ENCODE assay signal across 10 mouse cellular contexts in genomic region chr13:117198402-117199083, GRCm38 (mm10). TPM values are rescaled to one million over a fixed set of nuclear protein-coding genes. Genes with fewer than 3 reads are reported as not detected.
DNase-seq lines count a peak whose midpoint lies in the region; ATAC-seq and TF ChIP-seq lines count a peak whose summit lies in the region.
"Had no signal": no experiment of that assay in that cellular context is flagged by ENCODE, and none has a peak within 500 bp of the region (broad histone marks: within the 10 kb centered on the region; RNA-seq: fewer than 3 reads in every experiment).

No protein-coding gene starts in this region.

- WGBS in liver, postnatal 0 days (ENCODE audit: insufficient replicate concordance), result 84% methylated on average over 7 of the region's 7 CpGs

- TF ChIP-seq EP300 in ES-Bruce4 (IDR thresholded peaks at IDR 0.05; ENCODE audit: insufficient read depth, low read depth, low read length), result no peak
- no peak for TF ChIP-seq EP300 in liver, postnatal 0 days (IDR thresholded peaks at IDR 0.05; ENCODE audit: low read depth)

- no peak overlapping the region for H3K4me2 ChIP-seq in liver, postnatal 0 days (ENCODE audit: low read depth, low read length)
- H3K4me2 ChIP-seq: heart, embryonic 15.5 days; stomach, embryonic 15.5 days had no signal

- H3K9me3 ChIP-seq in ES-Bruce4 (replicated peaks; ENCODE audit: control insufficient read depth, insufficient read depth, low read length, poor library complexity, severe bottlenecking), result no peaks in the 10 kb centered on the region
- H3K9me3 ChIP-seq in liver, postnatal 0 days (ENCODE audit: low read length), result no peaks in the 10 kb centered on the region
- H3K9me3 ChIP-seq: heart, embryonic 15.5 days; stomach, embryonic 15.5 days had no signal

- peak; percentile 21 for TF ChIP-seq CTCF in ES-Bruce4 (IDR thresholded peaks at IDR 0.05; ENCODE audit: low read depth, low read length)
- peak; percentile 84 for TF ChIP-seq CTCF in liver, postnatal 0 days (IDR thresholded peaks at IDR 0.05; ENCODE audit: low read depth)

- no peak for TF ChIP-seq POLR2A in ES-Bruce4 (IDR thresholded peaks at IDR 0.05; ENCODE audit: insufficient read depth, low read length)

- H3K4me3 ChIP-seq in ES-Bruce4 (ENCODE audit: low read depth, low read length), result no peak overlapping the region
- H3K4me3 ChIP-seq in liver, postnatal 0 days (ENCODE audit: low read depth, low read length), result no peak overlapping the region
- H3K4me3 ChIP-seq: heart, embryonic 15.5 days; stomach, embryonic 15.5 days had no signal

- peak; percentile 40 for ATAC-seq in liver, postnatal 0 days

- H3K9ac ChIP-seq in ES-Bruce4 (ENCODE audit: low read depth, poor library complexity, severe bottlenecking), result no peak overlapping the region
- H3K9ac ChIP-seq in liver, postnatal 0 days (replicated peaks), result no peak overlapping the region
- H3K9ac ChIP-seq: heart, embryonic 15.5 days; stomach, embryonic 15.5 days had no signal

- peaks cover 2% of the 10 kb centered on the region for H3K4me1 ChIP-seq in ES-Bruce4 (ENCODE audit: control insufficient read depth, insufficient read depth, low read length)
- H3K4me1 ChIP-seq in liver, postnatal 0 days (ENCODE audit: insufficient read depth), result no peaks in the 10 kb centered on the region
- H3K4me1 ChIP-seq: heart, embryonic 15.5 days; stomach, embryonic 15.5 days had no signal

- H3K27ac ChIP-seq in ES-Bruce4 (ENCODE audit: insufficient read depth, low read length), result no peak overlapping the region
- H3K27ac ChIP-seq in liver, postnatal 0 days (ENCODE audit: low read depth), result no peak overlapping the region
- H3K27ac ChIP-seq: heart, embryonic 15.5 days; stomach, embryonic 15.5 days had no signal

- no peaks in the 10 kb centered on the region for H3K36me3 ChIP-seq in ES-Bruce4 (ENCODE audit: control insufficient read depth, insufficient read depth, low read length, poor library complexity, severe bottlenecking)
- no peaks in the 10 kb centered on the region for H3K36me3 ChIP-seq in liver, postnatal 0 days (replicated peaks; ENCODE audit: insufficient read depth, low read length)
- H3K36me3 ChIP-seq: heart, embryonic 15.5 days; stomach, embryonic 15.5 days had no signal

- DNase-seq in A20 (ENCODE audit: low read depth, low spot score), result peak; percentile 95
- peak; percentile 58 for DNase-seq in c-Kit-positive CD71-positive TER-119-negative erythroid progenitor cells, embryonic 14.5 days (ENCODE audit: low read depth)
- peak; percentile 86 for DNase-seq in forelimb bud, embryonic 11.5 days (ENCODE audit: low read depth, low spot score)
- DNase-seq in kidney, postnatal 4 days, result peak; percentile 87
- DNase-seq in liver, postnatal 0 days, result peak; percentile 84
- peak; percentile 37 for DNase-seq in right cerebral cortex, adult 18-20 months
- peak; percentile 32 for DNase-seq in urinary bladder, postnatal 10 days (ENCODE audit: low spot score)

- H3K27me3 ChIP-seq in ES-Bruce4 (ENCODE audit: control insufficient read depth, insufficient read depth, low read length, poor library complexity, severe bottlenecking), result no peaks in the 10 kb centered on the region
- no peaks in the 10 kb centered on the region for H3K27me3 ChIP-seq in liver, postnatal 0 days (ENCODE audit: insufficient read depth, low read length)
- H3K27me3 ChIP-seq: heart, embryonic 15.5 days; stomach, embryonic 15.5 days had no signal

RNA-seq across cellular contexts. Expression of gene Emb, which starts 9.8 kb away (rescaled TPM):
- 135 and 137 TPM in 2 replicates for polyA plus RNA-seq in ES-Bruce4 (2011; ENCODE audit: insufficient read depth, insufficient read length, low read depth, missing spikeins)
- 14.0 and 15.4 TPM in 2 replicates for polyA plus RNA-seq in liver, postnatal 0 days (2015; fragmentation: Nextera tagmentation; extraction: Ambion mirVana)

RNA-seq across cellular contexts. Expression of gene Gm17509, which starts 22.3 kb away (rescaled TPM):
- 0.27 and 0.58 TPM in 2 replicates for polyA plus RNA-seq in ES-Bruce4 (2011; ENCODE audit: insufficient read depth, insufficient read length, low read depth, missing spikeins)
- not detected in 2 replicates for polyA plus RNA-seq in liver, postnatal 0 days (2015; fragmentation: Nextera tagmentation; extraction: Ambion mirVana)
- polyA plus RNA-seq: heart, embryonic 15.5 days; stomach, embryonic 15.5 days had no signal

Comparison
In these comparisons a context has a peak if more than half of its experiments do, and no peak if none do; other contexts are left out.
1. DNase-seq: peak in every context shown above with its lines; median percentile 95 in A20; 87 in kidney, postnatal 4 days; 86 in forelimb bud, embryonic 11.5 days; 84 in liver, postnatal 0 days; 58 in c-Kit-positive CD71-positive TER-119-negative erythroid progenitor cells, embryonic 14.5 days; 37 in right cerebral cortex, adult 18-20 months; 32 in urinary bladder, postnatal 10 days.